Mouse (Mus musculus) CH12.LX (cell line): ENCODE results near the gene Patj.

ENCODE experiments used
- BHLHE40 ChIP-seq: IDR thresholded peaks from 2 replicates; pipeline ENCODE4 v1.6.1; 2011; ENCODE audit warnings: mild to moderate bottlenecking, low read depth, low read length, improper control_type of control experiment
- CHD1 ChIP-seq: IDR thresholded peaks from 2 replicates; pipeline ENCODE4 v1.6.1; 2012; ENCODE audit warnings: low read depth, low read length, improper control_type of control experiment, inconsistent platforms
- CTCF ChIP-seq, 2 experiments: IDR thresholded peaks in 1 of 2; conservative IDR thresholded peaks in 1 of 2; 2 replicates each; pipeline ENCODE4 v1.5.1; 2011 to 2012; ENCODE audit warnings: low read depth in 2 of 2, low read length in 2 of 2, improper control_type of control experiment in 1 of 2, inconsistent platforms in 1 of 2, mild to moderate bottlenecking in 1 of 2, moderate library complexity in 1 of 2
- EP300 ChIP-seq: IDR thresholded peaks from 2 replicates; pipeline ENCODE4 v1.6.1; 2011; ENCODE audit warnings: low read length, improper control_type of control experiment
- MAFK ChIP-seq: IDR thresholded peaks from 2 replicates; pipeline ENCODE4 v1.6.1; 2011; ENCODE audit warnings: low read length, improper control_type of control experiment; ENCODE audit not compliant: insufficient replicate concordance
- MYC ChIP-seq: IDR thresholded peaks from 2 replicates; pipeline ENCODE4 v1.6.1; 2011; ENCODE audit warnings: low read depth, mild to moderate bottlenecking, improper control_type of control experiment, low read length
- NELFE ChIP-seq: IDR thresholded peaks from 2 replicates; pipeline ENCODE4 v1.6.1; 2011; ENCODE audit warnings: low read depth, low read length, improper control_type of control experiment
- POLR2A ChIP-seq: IDR thresholded peaks from 2 replicates; pipeline ENCODE4 v1.6.1; 2011; ENCODE audit warnings: low read depth, mild to moderate bottlenecking, improper control_type of control experiment, low read length
- SIN3A ChIP-seq: IDR thresholded peaks from 2 replicates; pipeline ENCODE4 v1.6.1; 2012; ENCODE audit warnings: low read length, improper control_type of control experiment, inconsistent platforms
- TCF12 ChIP-seq: IDR thresholded peaks from 2 replicates; pipeline ENCODE4 v1.6.1; 2014; ENCODE audit warnings: low read depth, mild to moderate bottlenecking, inconsistent platforms, low read length, improper control_type of control experiment

DNA sequence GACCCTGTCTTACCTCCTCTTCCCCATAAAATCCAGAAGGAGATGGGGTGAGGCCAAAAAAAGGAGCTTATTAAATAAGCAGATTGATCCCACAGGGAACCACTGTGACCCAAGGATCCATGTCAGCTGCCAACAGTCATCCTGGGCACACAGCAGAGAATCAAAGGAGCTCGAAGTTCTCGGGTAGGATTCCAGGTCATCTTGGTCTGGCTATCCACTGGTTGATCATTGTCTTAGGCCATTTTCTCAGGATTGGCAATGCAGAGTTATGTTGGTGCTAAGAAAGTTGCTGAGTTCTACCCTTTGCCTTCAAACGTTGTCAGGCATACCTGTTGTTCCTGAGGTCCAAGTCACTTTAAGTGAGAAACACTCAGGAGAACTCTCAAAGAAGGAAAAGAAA lies 304.6 kb downstream of the Patj start:
- no peak for TF ChIP-seq CTCF (conservative IDR thresholded peaks at IDR 0.05 in 1 of 2, IDR thresholded peaks at IDR 0.05 in 1 of 2; ENCODE audit: low read depth in 2 of 2, low read length in 2 of 2)
- no peak for TF ChIP-seq EP300
- TF ChIP-seq POLR2A, result no peak
- no peak for TF ChIP-seq NELFE
- TF ChIP-seq MYC, result no peak
- no peak for TF ChIP-seq TCF12
- TF ChIP-seq SIN3A, result no peak
- TF ChIP-seq BHLHE40, result no peak
- TF ChIP-seq MAFK, result no peak
- no peak for TF ChIP-seq CHD1
